Mouse (Mus musculus): ENCODE measurements around the gene Plxna2.

GRCm38 (mm10) chr1:194772053-194772452, 154.0 kb downstream of the Plxna2 start:
- TF ChIP-seq CTCF (IDR thresholded peaks at IDR 0.05; ENCODE audit: low read depth, low read length) (no peak), POLR2A (IDR thresholded peaks at IDR 0.05; ENCODE audit: borderline replicate concordance, low read depth, low read length) (no peak)
